Mouse (Mus musculus) natural killer cell, adult 2 months (primary cell): Measurements from ENCODE around the gene Senp5.
"Not testable (repeated sequence)": the region's sequence is repeated elsewhere in the genome, so short reads cannot be mapped to it uniquely, and the experiment has no call there.

Experiments
- DNase-seq, 2 experiments: peaks; one replicate each; pipeline ENCODE4 v3.0.0; 2022; ENCODE audit warnings: low spot score in 2 of 2

Senp5 gene

GRCm38 (mm10) chr16:32002509-32003477, at the start of gene Senp5:
Gene Senp5, minus strand, starts transcription at chr16:32003287.
- DNase-seq = peak; percentile 81 to 86

GRCm38 (mm10) chr16:32042367-32042766, 39.3 kb upstream of the Senp5 start:
- no peak for DNase-seq

- DNase-seq = no peak
Observed at GRCm38 (mm10) chr16:32019678-32020077, 16.6 kb upstream of the Senp5 start.

GRCm38 (mm10) chr16:32010330-32010729, 7.2 kb upstream of the Senp5 start:
- no peak for DNase-seq

GRCm38 (mm10) chr16:32009913-32010312, 6.8 kb upstream of the Senp5 start:
- no peak for DNase-seq

- DNase-seq = no peak
Observed at GRCm38 (mm10) chr16:32008529-32009293, 5.6 kb upstream of the Senp5 start.

GRCm38 (mm10) chr16:32004731-32005130, 1.6 kb upstream of the Senp5 start:
- no peak for DNase-seq

GRCm38 (mm10) chr16:31996371-31996770, 6.7 kb downstream of the Senp5 start:
- no peak for DNase-seq

GRCm38 (mm10) chr16:31993946-31994345, 9.1 kb downstream of the Senp5 start:
- no peak for DNase-seq

GRCm38 (mm10) chr16:31993195-31993594, 9.9 kb downstream of the Senp5 start:
- DNase-seq = no peak

- DNase-seq = no peak
Observed at GRCm38 (mm10) chr16:31992039-31992438, 11.0 kb downstream of the Senp5 start.

GRCm38 (mm10) chr16:31980946-31981345, 22.1 kb downstream of the Senp5 start:
- DNase-seq = no peak

GRCm38 (mm10) chr16:31979501-31979900, 23.6 kb downstream of the Senp5 start:
- no peak for DNase-seq

GRCm38 (mm10) chr16:31975258-31975657, 27.8 kb downstream of the Senp5 start:
- no peak for DNase-seq

GRCm38 (mm10) chr16:31963224-31963623, 39.9 kb downstream of the Senp5 start:
- no peak for DNase-seq

GRCm38 (mm10) chr16:31948345-31948774, 54.7 kb downstream of the Senp5 start, which contains the start of the genes 0610012G03Rik and Ncbp2:
Gene 0610012G03Rik, minus strand, starts transcription at chr16:31948494.
Gene Ncbp2, plus strand, starts transcription at chr16:31948513.
- peak; percentile 92 to 94 for DNase-seq

- no peak for DNase-seq
Observed at GRCm38 (mm10) chr16:31947901-31948316, 55.2 kb downstream of the Senp5 start.

GRCm38 (mm10) chr16:31947333-31947732, 55.8 kb downstream of the Senp5 start:
- DNase-seq = no peak

GRCm38 (mm10) chr16:31945986-31946385, 57.1 kb downstream of the Senp5 start:
- not testable (repeated sequence) for DNase-seq

GRCm38 (mm10) chr16:31945372-31945771, 57.7 kb downstream of the Senp5 start:
- DNase-seq = no peak

GRCm38 (mm10) chr16:31944698-31945255, 58.3 kb downstream of the Senp5 start:
- no peak for DNase-seq

- DNase-seq = peak; percentile 62 to 76
Observed at GRCm38 (mm10) chr16:31943980-31944379, 59.1 kb downstream of the Senp5 start.
